In the genomic region with DNA sequence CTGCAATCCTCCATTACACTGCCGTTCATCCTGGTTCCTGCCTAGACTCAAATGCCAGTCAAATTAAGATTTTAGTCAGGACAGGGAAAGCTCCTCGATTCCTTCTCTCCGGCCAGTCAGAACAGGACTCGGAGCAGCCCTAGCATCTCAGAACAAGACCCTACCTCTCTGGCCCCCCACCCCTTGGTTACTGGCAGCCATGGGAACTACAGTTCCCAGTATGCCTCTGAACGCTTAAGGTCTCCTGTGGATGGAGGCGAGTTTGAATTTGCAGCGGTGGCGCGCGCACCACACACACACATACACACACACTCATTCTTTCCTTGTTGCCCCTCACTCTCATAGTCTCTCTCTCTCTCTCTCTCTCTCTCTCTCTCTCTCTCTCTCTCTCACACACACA, we compare ENCODE assay signal across 8 mouse cellular contexts. TPM values are rescaled to one million over a fixed set of nuclear protein-coding genes. Genes with fewer than 3 reads are reported as not detected.
A peak's percentile ranks its signal among the peaks of the same experiment; 100 is the strongest.
DNase-seq lines count a peak whose midpoint lies in the region; ATAC-seq and TF ChIP-seq lines count a peak whose summit lies in the region.

No protein-coding gene starts in this region.

- H3K9ac ChIP-seq in lung, embryonic 16.5 days (ENCODE audit: low read length), result 0 out of 2 replicates have a peak overlapping the region, but pooled peaks have one; percentile 20
- H3K9ac ChIP-seq in intestine, embryonic 16.5 days (ENCODE audit: low read depth, low read length), result peak overlapping the region; percentile 10; the same call in 1 of the 2 replicates
- peak overlapping the region; percentile 40 for H3K9ac ChIP-seq in neural tube, embryonic 15.5 days (replicated peaks)

- peak overlapping the region; percentile 72 for H3K4me3 ChIP-seq in cerebellum, adult 2 months (replicated peaks; ENCODE audit: insufficient read depth, low read depth, low read length)
- H3K4me3 ChIP-seq in lung, embryonic 16.5 days (ENCODE audit: low read length), result peak overlapping the region; percentile 28
- H3K4me3 ChIP-seq in intestine, embryonic 16.5 days (ENCODE audit: low read length), result peak overlapping the region; percentile 35
- H3K4me3 ChIP-seq in neural tube, embryonic 15.5 days (replicated peaks), result peak overlapping the region; percentile 37

- no peak for TF ChIP-seq POLR2A in cerebellum, adult 2 months (IDR thresholded peaks at IDR 0.05; ENCODE audit: borderline replicate concordance, insufficient read depth, low read length)

- ATAC-seq in lung, embryonic 16.5 days (ENCODE audit: low read depth), result 0 out of 2 replicates have a peak, but pooled peaks have one; percentile 26
- peak; percentile 64 for ATAC-seq in intestine, embryonic 16.5 days
- ATAC-seq in neural tube, embryonic 15.5 days (ENCODE audit: low FRiP score), result peak; percentile 91
- no peak for ATAC-seq in monocyte, adult 5-6 weeks (replicated peaks; ENCODE audit: insufficient number of reproducible peaks, low FRiP score, low TSS enrichment, poor library complexity, severe bottlenecking)

- no peaks in the 10 kb centered on the region for H3K27me3 ChIP-seq in cerebellum, adult 2 months (ENCODE audit: control insufficient read depth, insufficient read depth, low read length)
- H3K27me3 ChIP-seq in lung, embryonic 16.5 days (ENCODE audit: control insufficient read depth, insufficient read depth, low read depth, low read length), result peaks cover 5% of the 10 kb centered on the region
- H3K27me3 ChIP-seq in intestine, embryonic 16.5 days (replicated peaks; ENCODE audit: control insufficient read depth, insufficient read depth, low read length), result 0 out of 2 replicates have a peak, but pooled peaks cover 3% of the 10 kb centered on the region
- H3K27me3 ChIP-seq in neural tube, embryonic 15.5 days (replicated peaks), result 0 out of 2 replicates have a peak, but pooled peaks cover 5% of the 10 kb centered on the region

- H3K4me1 ChIP-seq in cerebellum, adult 2 months (ENCODE audit: control insufficient read depth, insufficient read depth, low read length), result no peaks in the 10 kb centered on the region
- H3K4me1 ChIP-seq in lung, embryonic 16.5 days (replicated peaks; ENCODE audit: control insufficient read depth, insufficient read depth, low read length), result no peaks in the 10 kb centered on the region
- no peaks in the 10 kb centered on the region for H3K4me1 ChIP-seq in intestine, embryonic 16.5 days (ENCODE audit: control insufficient read depth, insufficient read depth, low read length)
- H3K4me1 ChIP-seq in neural tube, embryonic 15.5 days, result peaks cover 5% of the 10 kb centered on the region; the same call in 1 of the 2 replicates

- TF ChIP-seq CTCF in cerebellum, adult 2 months (IDR thresholded peaks at IDR 0.05; ENCODE audit: borderline replicate concordance, insufficient read depth, low read depth, low read length), result no peak

- peak overlapping the region; percentile 55 for H3K4me2 ChIP-seq in lung, embryonic 16.5 days (ENCODE audit: low read depth, low read length)
- H3K4me2 ChIP-seq in intestine, embryonic 16.5 days (ENCODE audit: low read depth, low read length), result peak overlapping the region; percentile 52
- peak overlapping the region; percentile 56 for H3K4me2 ChIP-seq in neural tube, embryonic 15.5 days

- H3K36me3 ChIP-seq in lung, embryonic 16.5 days (ENCODE audit: control insufficient read depth, insufficient read depth, low read length), result no peaks in the 10 kb centered on the region
- no peaks in the 10 kb centered on the region for H3K36me3 ChIP-seq in intestine, embryonic 16.5 days (ENCODE audit: control insufficient read depth, insufficient read depth, low read length)
- no peaks in the 10 kb centered on the region for H3K36me3 ChIP-seq in neural tube, embryonic 15.5 days

- no peaks in the 10 kb centered on the region for H3K9me3 ChIP-seq in lung, embryonic 16.5 days (ENCODE audit: control insufficient read depth, low read length)
- no peaks in the 10 kb centered on the region for H3K9me3 ChIP-seq in intestine, embryonic 16.5 days (ENCODE audit: control insufficient read depth, low read length)
- no peaks in the 10 kb centered on the region for H3K9me3 ChIP-seq in neural tube, embryonic 15.5 days (replicated peaks)

- H3K27ac ChIP-seq in cerebellum, adult 2 months (ENCODE audit: insufficient read depth, low read length), result no peak overlapping the region; the same call in 1 of the 2 replicates
- no peak overlapping the region for H3K27ac ChIP-seq in lung, embryonic 16.5 days (ENCODE audit: low read length)
- H3K27ac ChIP-seq in intestine, embryonic 16.5 days (ENCODE audit: low read length), result no peak overlapping the region
- no peak overlapping the region for H3K27ac ChIP-seq in neural tube, embryonic 15.5 days (replicated peaks)

- 12% methylated on average over 10 of the region's 10 CpGs for WGBS in cerebellum, adult 2 months
- WGBS in lung, embryonic 16.5 days, result 17% methylated on average over 10 of the region's 10 CpGs
- WGBS in intestine, embryonic 16.5 days, result 20% methylated on average over 10 of the region's 10 CpGs
- WGBS in neural tube, embryonic 15.5 days, result 36% methylated on average over 10 of the region's 10 CpGs

- peak; percentile 12 to 22 for DNase-seq in cerebellum, adult 2 months
- no peak for DNase-seq in cerebellum, adult 11 months
- no peak for DNase-seq in lung, postnatal 14 days
- no peak for DNase-seq in kidney, adult 18-20 months

RNA-seq across cellular contexts. Expression of gene Gdpd2, which starts 9.8 kb away (rescaled TPM):
- 10.6 and 13.2 TPM in 2 replicates for polyA plus RNA-seq in cerebellum, adult 2 months (2012; rRNA removed)
- 0.49 and 1.2 TPM in 2 replicates for polyA plus RNA-seq in lung, embryonic 16.5 days (2015; fragmentation: Nextera tagmentation; extraction: Ambion mirVana)
- 1.5 and 1.8 TPM in 2 replicates for polyA plus RNA-seq in intestine, embryonic 16.5 days (2015; fragmentation: Nextera tagmentation; extraction: Ambion mirVana)
- 27.3 and 31.7 TPM in 2 replicates for polyA plus RNA-seq in neural tube, embryonic 15.5 days (2015; fragmentation: Nextera tagmentation; extraction: Ambion mirVana)
- not detected in 3 replicates for total RNA-seq in monocyte, adult 5-6 weeks (2017)

RNA-seq across cellular contexts. Expression of gene Dlg3, which starts 28.1 kb away (rescaled TPM):
- 48.5 and 50.1 TPM in 2 replicates for polyA plus RNA-seq in cerebellum, adult 2 months (2012; rRNA removed)
- polyA plus RNA-seq in lung, embryonic 16.5 days (2015; fragmentation: Nextera tagmentation; extraction: Ambion mirVana), result 6.7 and 6.9 TPM in 2 replicates
- 8.5 and 11.0 TPM in 2 replicates for polyA plus RNA-seq in intestine, embryonic 16.5 days (2015; fragmentation: Nextera tagmentation; extraction: Ambion mirVana)
- polyA plus RNA-seq in neural tube, embryonic 15.5 days (2015; fragmentation: Nextera tagmentation; extraction: Ambion mirVana), result 5.5 and 5.6 TPM in 2 replicates
- total RNA-seq in monocyte, adult 5-6 weeks (2017), result 4.5 to 6.4 TPM (median 4.6 TPM) in 3 replicates

Comparison
In these comparisons a context has a peak if more than half of its experiments do, and no peak if none do; other contexts are left out.
1. DNase-seq: peak in cerebellum, adult 2 months (2 of 2); none in cerebellum, adult 11 months (single experiment), lung, postnatal 14 days (single experiment) and kidney, adult 18-20 months (single experiment).
2. Peak in every context shown above with its lines, with median percentiles within 50 percentile points of each other: H3K4me3 ChIP-seq, H3K4me2 ChIP-seq and H3K9ac ChIP-seq.